Mouse (Mus musculus): ENCODE results near the gene Pip5kl1.
A peak's percentile ranks its signal among the peaks of the same experiment; 100 is the strongest.

The Pip5kl1 gene

GRCm38 (mm10) chr2:32617109-32617508, 42.5 kb downstream of the Pip5kl1 start:
- no peak for DNase-seq (ENCODE audit: low spot score)

DNA sequence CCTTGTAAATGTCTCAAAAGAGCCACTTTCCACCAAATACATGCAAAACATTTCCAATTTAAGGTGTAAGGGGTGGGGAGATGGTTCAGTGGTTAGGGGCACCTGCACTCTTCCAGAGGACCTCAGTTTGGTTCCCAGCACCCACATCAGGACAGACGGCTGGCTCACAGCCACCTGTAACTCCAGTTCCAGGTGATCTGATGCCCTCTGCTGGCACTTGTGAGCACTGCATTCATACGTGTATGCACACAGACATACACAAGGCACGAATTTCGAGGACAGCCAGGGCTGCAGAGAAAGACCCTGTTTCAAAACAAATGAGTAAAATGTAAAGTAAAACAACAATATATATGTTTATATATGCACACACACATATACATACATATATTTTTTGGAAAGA, 43.0 kb downstream of the Pip5kl1 start:
- DNase-seq (ENCODE audit: low spot score), result no peak

DNA sequence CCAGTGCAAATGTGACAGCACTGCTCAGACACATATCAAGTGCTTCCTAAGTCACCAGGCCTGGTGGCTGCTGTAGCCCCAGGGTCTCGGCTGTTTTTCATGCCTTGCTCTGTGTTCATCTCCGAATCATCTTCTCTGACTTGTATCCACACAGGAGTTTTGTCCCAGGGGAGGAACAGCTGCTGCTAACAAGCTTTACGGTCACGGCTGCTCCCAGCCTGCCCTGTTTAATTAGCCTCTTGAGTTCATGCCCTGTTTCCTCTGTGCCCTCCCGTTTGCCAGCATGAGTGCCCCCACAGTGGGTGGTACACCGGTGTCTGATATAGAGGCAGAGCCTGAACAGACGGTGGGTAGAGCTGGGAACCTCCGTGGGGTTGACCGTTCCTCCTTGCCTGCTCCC, 43.5 kb downstream of the Pip5kl1 start:
- DNase-seq (ENCODE audit: low spot score), result peak; percentile 72

DNA sequence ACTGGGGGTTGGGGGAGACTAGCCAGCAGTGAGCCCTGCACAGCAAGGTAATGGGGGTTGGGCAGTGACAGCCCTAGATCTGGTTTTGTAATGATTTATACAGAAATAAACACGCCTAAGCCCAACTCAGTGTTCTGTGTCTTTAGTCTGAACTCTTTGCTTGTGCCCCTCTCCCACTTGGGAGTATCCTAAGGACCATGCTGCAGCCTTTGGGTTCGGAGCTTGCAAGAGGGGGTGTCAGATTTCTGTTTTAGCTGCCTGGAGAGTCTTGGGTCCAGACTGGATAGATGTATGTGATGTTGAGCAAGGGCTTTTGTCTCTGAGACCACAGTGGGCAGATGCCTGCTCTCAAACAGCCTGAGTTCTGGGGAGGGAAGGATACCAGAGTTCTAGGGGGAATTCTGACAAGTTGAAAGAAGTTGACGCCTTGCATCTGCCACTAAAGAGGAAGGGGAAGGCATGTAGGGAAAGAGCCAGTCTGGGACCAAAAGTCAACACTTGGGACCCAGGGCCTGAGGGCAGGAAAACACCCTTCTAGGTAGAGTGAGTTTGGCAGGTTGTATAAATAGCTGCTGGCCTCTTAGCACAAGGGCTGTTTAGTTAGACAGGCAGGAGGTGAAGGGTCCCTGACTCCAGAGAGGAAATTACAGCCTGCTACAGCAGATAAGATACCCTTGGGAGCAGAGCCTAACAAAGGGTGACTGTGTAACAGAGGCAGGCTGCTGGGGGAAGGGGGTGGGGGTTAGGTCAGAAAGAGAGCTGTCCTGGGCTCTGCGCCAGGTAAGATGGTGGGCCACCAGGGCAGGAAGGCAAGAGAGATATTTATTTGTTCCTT, 46.3 kb downstream of the Pip5kl1 start:
- DNase-seq (ENCODE audit: low spot score), result peak; percentile 94

GRCm38 (mm10) chr2:32621517-32621859, 46.9 kb downstream of the Pip5kl1 start, which contains the start of gene Ak1:
Ak1 (plus strand) TSS chr2:32621758.
- DNase-seq (ENCODE audit: low spot score), result no peak

- peak; percentile 40 for DNase-seq (ENCODE audit: low spot score)
Observed at GRCm38 (mm10) chr2:32624111-32624748, 49.6 kb downstream of the Pip5kl1 start.

GRCm38 (mm10) chr2:32625212-32625872, 50.7 kb downstream of the Pip5kl1 start:
- peak; percentile 83 for DNase-seq (ENCODE audit: low spot score)

- peak; percentile 70 for DNase-seq (ENCODE audit: low spot score)
Observed at GRCm38 (mm10) chr2:32625873-32626694, 51.5 kb downstream of the Pip5kl1 start.

DNA sequence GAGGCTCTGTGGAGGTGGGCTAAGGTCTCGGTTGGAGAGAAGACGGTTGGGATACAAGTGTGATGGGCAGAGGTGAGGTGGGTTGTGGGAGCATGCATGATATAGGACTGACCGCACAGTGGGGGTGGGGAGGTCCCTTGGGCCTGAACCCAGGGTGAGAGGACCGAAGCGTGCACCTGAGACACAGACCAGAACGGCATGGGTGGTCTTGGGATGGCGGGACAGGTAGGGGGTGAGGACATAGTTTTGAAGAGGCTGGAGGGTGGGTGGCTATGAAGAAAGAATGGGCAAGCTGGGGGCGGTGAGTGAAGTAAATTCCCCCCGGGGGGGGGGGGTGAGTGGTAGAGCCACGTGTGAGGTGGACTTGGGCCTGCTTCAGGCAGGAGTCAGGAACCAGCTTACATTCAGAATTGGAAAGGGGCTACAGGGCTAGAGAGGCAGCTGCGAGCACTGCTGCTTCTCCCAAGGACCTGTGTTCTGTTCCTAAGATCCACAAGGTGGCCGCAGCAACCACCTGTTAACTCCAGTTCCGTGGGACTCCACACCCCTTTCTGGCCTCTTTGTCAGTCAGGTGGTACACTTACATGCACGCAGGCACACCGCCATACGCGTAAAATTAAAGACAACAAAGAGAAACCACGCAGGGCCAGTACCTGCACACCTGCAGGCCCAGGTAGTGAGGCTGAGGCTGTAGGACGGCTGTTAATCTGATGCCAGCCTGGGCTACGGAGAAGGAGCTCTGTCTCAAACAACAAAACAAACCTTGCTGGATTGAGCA, 52.9 kb downstream of the Pip5kl1 start:
- no peak for DNase-seq (ENCODE audit: low spot score)

- DNase-seq (ENCODE audit: low spot score), result no peak
Observed at GRCm38 (mm10) chr2:32628044-32628550, 53.5 kb downstream of the Pip5kl1 start.

DNA sequence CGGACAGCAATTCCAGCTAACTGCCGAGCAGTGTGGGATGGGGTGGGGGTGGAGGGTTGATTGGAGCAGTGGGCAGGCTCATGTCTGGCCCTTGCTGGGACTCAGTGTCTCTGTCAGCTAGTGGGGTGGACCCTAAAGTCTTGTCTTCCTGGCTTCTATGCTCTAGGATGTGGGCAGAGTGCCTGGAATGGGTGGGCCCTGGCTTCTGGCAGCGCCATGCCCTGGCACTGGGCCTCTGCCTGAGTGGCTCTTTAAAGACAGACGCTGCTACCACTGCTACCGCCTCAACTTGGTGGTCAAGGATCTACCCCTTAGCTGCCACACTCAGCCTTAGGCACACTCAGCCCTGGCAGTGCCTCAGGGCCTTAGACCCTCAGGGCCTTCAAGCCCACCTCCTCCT, 54.1 kb downstream of the Pip5kl1 start:
- peak; percentile 67 for DNase-seq (ENCODE audit: low spot score)

DNA sequence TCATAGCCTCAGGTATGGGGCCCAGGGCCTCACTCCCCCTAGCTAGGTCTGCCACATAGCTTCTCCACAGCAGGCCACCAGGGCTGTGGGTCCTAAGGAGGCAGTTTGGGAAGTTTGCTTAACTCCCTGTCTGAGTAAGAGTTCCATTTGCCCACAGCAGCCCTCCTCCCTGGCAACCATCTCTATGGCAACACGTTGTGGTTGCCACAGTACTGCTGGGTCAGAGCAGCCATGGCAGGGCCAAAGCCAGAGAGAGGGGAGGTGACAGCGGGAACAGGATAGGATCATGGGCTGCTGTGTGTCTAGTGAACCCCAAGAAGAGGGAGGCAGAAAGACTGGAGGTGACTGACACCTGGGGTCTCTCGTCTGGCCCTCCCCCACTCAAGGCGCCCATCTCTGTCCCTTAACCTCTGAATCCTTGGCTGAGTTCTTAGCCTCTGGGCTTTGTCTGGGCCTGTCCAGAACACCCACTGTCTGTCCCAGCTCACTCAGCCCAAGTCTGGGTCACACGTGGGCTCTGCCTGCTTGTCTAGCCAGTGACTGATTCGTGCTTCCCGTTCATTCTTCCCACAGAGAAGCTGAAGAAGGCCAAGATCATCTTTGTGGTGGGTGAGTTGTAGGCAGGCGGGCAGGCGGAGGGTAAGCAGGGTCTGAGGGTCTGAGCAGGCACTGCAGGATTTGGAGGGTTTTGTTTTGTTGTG, 54.8 kb downstream of the Pip5kl1 start:
- DNase-seq (ENCODE audit: low spot score), result peak; percentile 93

GRCm38 (mm10) chr2:32630036-32630435, 55.4 kb downstream of the Pip5kl1 start:
- DNase-seq (ENCODE audit: low spot score), result no peak

DNA sequence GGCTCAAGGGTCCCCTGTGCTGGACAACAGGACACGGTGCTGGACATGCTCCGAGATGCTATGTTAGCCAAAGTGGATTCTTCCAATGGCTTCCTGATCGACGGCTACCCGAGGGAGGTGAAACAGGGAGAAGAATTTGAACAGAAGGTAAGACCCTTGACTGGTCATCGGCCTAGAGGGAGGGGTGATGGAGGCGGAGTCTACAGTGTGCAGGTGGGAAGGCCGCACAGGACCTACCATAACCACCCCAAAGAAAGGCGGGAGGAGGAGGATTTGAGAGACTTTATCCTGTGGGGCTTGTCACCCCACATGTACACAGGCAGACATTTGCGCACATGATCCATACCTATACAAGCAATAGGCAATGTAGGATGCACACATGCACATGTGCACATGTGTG, 56.4 kb downstream of the Pip5kl1 start:
- no peak for DNase-seq (ENCODE audit: low spot score)

DNA sequence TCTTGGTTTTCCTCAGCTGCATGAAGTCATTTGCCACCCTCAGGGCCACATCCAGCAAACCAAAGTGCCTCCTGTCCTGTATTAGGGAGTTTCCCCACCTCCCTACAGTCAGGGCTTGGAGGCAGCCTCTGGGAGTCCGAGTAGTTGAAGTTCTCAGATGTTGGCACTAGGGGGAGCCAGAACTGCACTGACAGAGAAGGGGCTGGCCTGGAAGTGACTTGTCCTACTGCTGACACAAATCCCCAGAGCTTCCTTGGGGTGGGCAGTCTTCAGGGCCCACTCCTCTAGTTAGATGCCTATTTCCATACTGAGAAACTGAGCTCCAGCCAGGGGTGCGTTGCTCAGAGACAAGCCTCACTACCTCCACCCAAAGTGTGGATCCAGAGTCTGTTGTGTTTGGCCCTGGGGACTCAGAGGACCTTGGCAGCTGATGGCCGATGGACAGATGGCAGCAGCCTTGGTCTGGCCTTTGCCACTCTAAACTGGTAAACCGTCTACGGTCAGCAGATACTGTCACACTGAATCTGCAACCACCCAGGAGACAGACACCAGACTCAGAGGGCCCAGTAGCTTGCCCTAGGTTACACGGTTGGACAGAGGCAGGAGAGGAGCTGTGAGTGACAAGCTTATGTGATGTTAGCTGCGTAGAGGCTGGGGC, 57.3 kb downstream of the Pip5kl1 start:
- peak; percentile 91 for DNase-seq (ENCODE audit: low spot score)

Measured in MN1 (cell line).